Mouse (Mus musculus) forebrain, embryonic 11.5 days (tissue): ENCODE measurements around the gene Prkce. TPM values are rescaled to one million over a fixed set of nuclear protein-coding genes. Genes with fewer than 3 reads are reported as not detected.

Experiments used
- ATAC-seq: fragments of 200-750 bp; cut with Nextera tagmentation; replicated peaks from 2 replicates; pipeline ENCODE4 v1.8.0; 2017; ENCODE audit warnings: moderate TSS enrichment; ENCODE audit not compliant: low FRiP score
- DNase-seq: peaks from one replicate; pipeline ENCODE4 v3.0.0-alpha.2; 2017; ENCODE audit warnings: low spot score
- H3K27ac ChIP-seq: fragments of 300-500 bp; sonication (generic); 2 replicates; pipeline ENCODE4 v1.5.1; 2014; ENCODE audit warnings: low read depth, low read length
- H3K27me3 ChIP-seq: fragments of 300-500 bp; sonication (generic); 2 replicates; pipeline ENCODE4 v1.6.1; 2014; ENCODE audit warnings: mild to moderate bottlenecking, low read length, mixed read lengths; ENCODE audit not compliant: control insufficient read depth, insufficient read depth
- H3K36me3 ChIP-seq: fragments of 300-500 bp; sonication (generic); 2 replicates; pipeline ENCODE4 v1.6.1; 2014; ENCODE audit warnings: mild to moderate bottlenecking, low read length, moderate library complexity, mixed read lengths; ENCODE audit not compliant: control insufficient read depth, insufficient read depth
- H3K4me1 ChIP-seq: fragments of 300-500 bp; sonication (generic); replicated peaks from 2 replicates; pipeline ENCODE4 v1.6.1; 2014; ENCODE audit warnings: low read length, mixed read lengths; ENCODE audit not compliant: control insufficient read depth, insufficient read depth
- H3K4me2 ChIP-seq: fragments of 300-500 bp; sonication (generic); 2 replicates; pipeline ENCODE4 v1.6.1; 2014; ENCODE audit warnings: low read depth, mild to moderate bottlenecking, low read length, moderate library complexity, mixed read lengths; ENCODE audit not compliant: severe bottlenecking
- H3K4me3 ChIP-seq: fragments of 300-500 bp; sonication (generic); 2 replicates; pipeline ENCODE4 v1.5.1; 2014; ENCODE audit warnings: low read depth, low read length
- H3K9ac ChIP-seq: fragments of 300-500 bp; sonication (generic); 2 replicates; pipeline ENCODE4 v1.6.1; 2014; ENCODE audit warnings: low read length
- H3K9me3 ChIP-seq: fragments of 300-500 bp; sonication (generic); 2 replicates; pipeline ENCODE4 v1.6.1; 2016; ENCODE audit warnings: low read length, mixed read lengths; ENCODE audit not compliant: control insufficient read depth
- WGBS: fragments of 180-500 bp; shearing (Covaris S2); extraction: QIAGEN DNeasy Blood & Tissue Kit; methylation state at CpG from one replicate; pipeline ENCODE4 v1.1.7; 2014; 5-methylcytosine and 5-hydroxymethylcytosine counted together
- polyA plus RNA-seq: library from polyadenylated mRNA; unstranded; fragments of >200 nt; fragmentation: Nextera tagmentation; extraction: Ambion mirVana; gene quantifications from 2 replicates; pipeline ENCODE4 v1.2.1, GENCODE M21; 2014

Prkce gene
- polyA plus RNA-seq, 1 experiment from 2014 or later, result 6.0 TPM

- no peaks in the 10 kb centered on the region for H3K4me1 ChIP-seq
- H3K27me3 ChIP-seq, result no peaks in the 10 kb centered on the region
- no peaks in the 10 kb centered on the region for H3K36me3 ChIP-seq
- no peaks in the 10 kb centered on the region for H3K9me3 ChIP-seq
- WGBS, result 91% methylated on average over 12 of the region's 12 CpGs
- ATAC-seq (no peak), DNase-seq (no peak)
- no peak overlapping the region for H3K4me3 ChIP-seq
- no peak overlapping the region for H3K4me2 ChIP-seq
- H3K27ac ChIP-seq, result no peak overlapping the region
- no peak overlapping the region for H3K9ac ChIP-seq
These were observed 481.4 kb downstream of the Prkce start for GRCm38 (mm10) chr17:86648856-86649435.

GRCm38 (mm10) chr17:86650241-86650640 lies 482.7 kb downstream of the Prkce start:
- no peaks in the 10 kb centered on the region for H3K27me3 ChIP-seq

GRCm38 (mm10) chr17:86651091-86651490 lies 483.5 kb downstream of the Prkce start:
- no peaks in the 10 kb centered on the region for H3K36me3 ChIP-seq
- WGBS, result 79% methylated on average over 4 of the region's 4 CpGs
- no peaks in the 10 kb centered on the region for H3K4me1 ChIP-seq
- DNase-seq, result no peak
- H3K27ac ChIP-seq, result no peak overlapping the region
- H3K9ac ChIP-seq, result no peak overlapping the region
- ATAC-seq, result no peak
- no peak overlapping the region for H3K4me3 ChIP-seq
- no peaks in the 10 kb centered on the region for H3K9me3 ChIP-seq
- no peak overlapping the region for H3K4me2 ChIP-seq
- H3K27me3 ChIP-seq, result no peaks in the 10 kb centered on the region

More at GRCm38 (mm10) chr17:86650241-86650640, 482.7 kb downstream of the Prkce start:
- DNase-seq (no peak), ATAC-seq (no peak)
- no peaks in the 10 kb centered on the region for H3K36me3 ChIP-seq
- no peak overlapping the region for H3K9ac ChIP-seq
- no peaks in the 10 kb centered on the region for H3K9me3 ChIP-seq
- no peak overlapping the region for H3K4me3 ChIP-seq
- no peak overlapping the region for H3K27ac ChIP-seq
- H3K4me1 ChIP-seq, result no peaks in the 10 kb centered on the region
- 90% methylated on average over 6 of the region's 6 CpGs for WGBS
- no peak overlapping the region for H3K4me2 ChIP-seq

GRCm38 (mm10) chr17:86652751-86653150 lies 485.2 kb downstream of the Prkce start:
- no peaks in the 10 kb centered on the region for H3K4me1 ChIP-seq
- no peak for DNase-seq
- H3K36me3 ChIP-seq, result no peaks in the 10 kb centered on the region
- no peak overlapping the region for H3K27ac ChIP-seq
- no peaks in the 10 kb centered on the region for H3K9me3 ChIP-seq
- no peak overlapping the region for H3K4me3 ChIP-seq
- H3K9ac ChIP-seq, result no peak overlapping the region
- H3K27me3 ChIP-seq, result no peaks in the 10 kb centered on the region
- WGBS, result 76% methylated on average over 1 of the region's 1 CpGs
- H3K4me2 ChIP-seq, result no peak overlapping the region
- no peak for ATAC-seq

- 88% methylated on average over 5 of the region's 5 CpGs for WGBS
- no peak overlapping the region for H3K4me2 ChIP-seq
- no peak for ATAC-seq
- H3K4me1 ChIP-seq, result no peaks in the 10 kb centered on the region
- H3K36me3 ChIP-seq, result no peaks in the 10 kb centered on the region
- no peak overlapping the region for H3K27ac ChIP-seq
- no peak overlapping the region for H3K4me3 ChIP-seq
- DNase-seq, result no peak
- H3K27me3 ChIP-seq, result no peaks in the 10 kb centered on the region
- no peaks in the 10 kb centered on the region for H3K9me3 ChIP-seq
- H3K9ac ChIP-seq, result no peak overlapping the region
These were observed 488.8 kb downstream of the Prkce start for GRCm38 (mm10) chr17:86656369-86656768.

- H3K4me1 ChIP-seq, result no peaks in the 10 kb centered on the region
These were observed 494.7 kb downstream of the Prkce start for GRCm38 (mm10) chr17:86662301-86662700.

GRCm38 (mm10) chr17:86663471-86663870 lies 495.9 kb downstream of the Prkce start:
- no peaks in the 10 kb centered on the region for H3K36me3 ChIP-seq
- no peak overlapping the region for H3K4me3 ChIP-seq
- H3K9ac ChIP-seq, result no peak overlapping the region
- ATAC-seq (no peak), DNase-seq (no peak)
- H3K27me3 ChIP-seq, result no peaks in the 10 kb centered on the region
- no peak overlapping the region for H3K27ac ChIP-seq
- H3K9me3 ChIP-seq, result no peaks in the 10 kb centered on the region
- no peak overlapping the region for H3K4me2 ChIP-seq
- WGBS, result 82% methylated on average over 4 of the region's 4 CpGs
- no peaks in the 10 kb centered on the region for H3K4me1 ChIP-seq

More at GRCm38 (mm10) chr17:86662301-86662700, 494.7 kb downstream of the Prkce start:
- Histone ChIP-seq H3K27ac (no peak overlapping the region), H3K27me3 (no peaks in the 10 kb centered on the region), H3K4me3 (no peak overlapping the region), H3K36me3 (no peaks in the 10 kb centered on the region), H3K4me2 (no peak overlapping the region), H3K9ac (no peak overlapping the region), H3K9me3 (no peaks in the 10 kb centered on the region)
- ATAC-seq (no peak), DNase-seq (no peak)
- 25% methylated on average over 1 of the region's 1 CpGs for WGBS

GRCm38 (mm10) chr17:86667836-86668600 lies 500.4 kb downstream of the Prkce start:
- Histone ChIP-seq H3K27ac (no peak overlapping the region), H3K27me3 (no peaks in the 10 kb centered on the region)

More at GRCm38 (mm10) chr17:86667836-86668600, 500.4 kb downstream of the Prkce start:
- no peak overlapping the region for H3K9ac ChIP-seq
- ATAC-seq, result no peak
- H3K36me3 ChIP-seq, result no peaks in the 10 kb centered on the region
- no peak overlapping the region for H3K4me3 ChIP-seq
- DNase-seq, result no peak
- no peaks in the 10 kb centered on the region for H3K4me1 ChIP-seq
- H3K4me2 ChIP-seq, result no peak overlapping the region
- no peaks in the 10 kb centered on the region for H3K9me3 ChIP-seq
- 49% methylated on average over 8 of the region's 8 CpGs for WGBS
